Mouse (Mus musculus) hindbrain, embryonic 16.5 days (tissue): Measurements from ENCODE around the gene Lrp2bp. TPM values are rescaled to one million over a fixed set of nuclear protein-coding genes. Genes with fewer than 3 reads are reported as not detected.

ENCODE experiments used
- ATAC-seq: fragments of 200-750 bp; cut with Nextera tagmentation; 2 replicates; pipeline ENCODE4 v1.8.0; 2017; ENCODE audit warnings: moderate TSS enrichment, moderate library complexity
- H3K27ac ChIP-seq: fragments of 300-500 bp; sonication (generic); 2 replicates; pipeline ENCODE4 v1.5.1; 2014; ENCODE audit warnings: low read depth, mild to moderate bottlenecking, control low read depth, low read length, moderate library complexity
- H3K27me3 ChIP-seq: fragments of 300-500 bp; sonication (generic); replicated peaks from 2 replicates; pipeline ENCODE4 v1.6.1; 2014; ENCODE audit warnings: low read length; ENCODE audit not compliant: control insufficient read depth, insufficient read depth
- H3K36me3 ChIP-seq: fragments of 300-500 bp; sonication (generic); 2 replicates; pipeline ENCODE4 v1.6.1; 2014; ENCODE audit warnings: mild to moderate bottlenecking, low read length, moderate library complexity, mixed read lengths; ENCODE audit not compliant: control insufficient read depth, insufficient read depth
- H3K4me1 ChIP-seq: fragments of 300-500 bp; sonication (generic); 2 replicates; pipeline ENCODE4 v1.6.1; 2014; ENCODE audit warnings: low read depth, low read length; ENCODE audit not compliant: control insufficient read depth, insufficient read depth
- H3K4me2 ChIP-seq: fragments of 300-500 bp; sonication (generic); 2 replicates; pipeline ENCODE4 v1.6.1; 2014; ENCODE audit warnings: mild to moderate bottlenecking, low read length, control low read depth, moderate library complexity
- H3K4me3 ChIP-seq: fragments of 300-500 bp; sonication (generic); 2 replicates; pipeline ENCODE4 v1.5.1; 2014; ENCODE audit warnings: mild to moderate bottlenecking, low read length, control low read depth, moderate library complexity
- H3K9ac ChIP-seq: fragments of 300-500 bp; sonication (generic); 2 replicates; pipeline ENCODE4 v1.6.1; 2014; ENCODE audit warnings: low read depth, mild to moderate bottlenecking, control low read depth, low read length, moderate library complexity
- H3K9me3 ChIP-seq: fragments of 300-500 bp; sonication (generic); 2 replicates; pipeline ENCODE4 v1.6.1; 2014; ENCODE audit warnings: mild to moderate bottlenecking, low read length, moderate library complexity; ENCODE audit not compliant: control insufficient read depth
- WGBS: fragments of 180-500 bp; shearing (Covaris S2); extraction: QIAGEN DNeasy Blood & Tissue Kit; methylation state at CpG from one replicate; pipeline ENCODE4 v1.1.7; 2014; 5-methylcytosine and 5-hydroxymethylcytosine counted together
- polyA plus RNA-seq: library from polyadenylated mRNA; unstranded; fragments of >200 nt; fragmentation: Nextera tagmentation; extraction: Ambion mirVana; gene quantifications from 2 replicates; pipeline ENCODE4 v1.2.1, GENCODE M21; 2015

The Lrp2bp gene
- polyA plus RNA-seq, 1 experiment from 2014 or later, result 0.84 TPM

DNA sequence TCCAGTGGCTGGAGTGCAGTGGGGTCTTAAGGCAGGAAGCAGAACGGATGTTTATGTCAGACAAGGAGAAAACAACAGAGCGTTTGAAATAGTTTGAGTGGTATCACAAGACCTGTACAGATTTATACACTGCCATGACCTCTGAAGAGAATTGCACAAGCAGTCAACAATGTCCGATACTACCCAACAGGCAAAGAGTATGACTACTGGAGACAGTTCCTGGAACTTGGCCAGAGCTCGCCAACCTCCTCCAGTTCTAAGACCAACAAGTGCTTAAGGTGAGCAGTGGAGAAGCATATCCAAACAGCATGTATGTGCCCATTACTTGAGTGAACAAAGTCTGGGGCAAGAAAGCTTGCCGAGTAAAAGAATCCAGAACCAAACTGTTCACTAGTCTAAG, 76.1 kb downstream of the Lrp2bp start:
- Histone ChIP-seq H3K36me3 (0 out of 2 replicates have a peak, but pooled peaks cover 3% of the 10 kb centered on the region), H3K27ac (no peak overlapping the region), H3K4me3 (no peak overlapping the region), H3K9me3 (no peaks in the 10 kb centered on the region), H3K9ac (no peak overlapping the region), H3K27me3 (no peaks in the 10 kb centered on the region), H3K4me1 (no peaks in the 10 kb centered on the region), H3K4me2 (no peak overlapping the region)
- 93% methylated on average over 5 of the region's 5 CpGs for WGBS
- no peak for ATAC-seq

DNA sequence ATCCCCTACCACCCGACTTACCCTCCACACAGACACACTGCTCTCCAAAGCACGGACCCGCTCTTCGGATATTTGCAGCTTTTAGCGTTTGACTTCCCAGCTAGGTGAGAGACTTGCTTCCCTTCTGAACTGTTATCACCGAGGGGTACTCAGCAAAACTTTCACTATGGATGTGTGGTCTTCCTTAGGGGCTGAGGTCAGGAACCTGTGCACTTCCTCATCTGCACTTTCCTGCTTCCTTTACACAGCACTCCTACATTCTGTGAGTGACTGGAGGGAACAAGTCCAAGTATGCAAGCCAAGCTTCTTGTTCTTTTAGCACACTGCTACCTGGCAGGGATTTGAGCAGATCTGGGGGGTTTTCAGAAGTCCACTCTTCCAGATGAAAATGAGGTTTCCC, 79.8 kb downstream of the Lrp2bp start:
- WGBS, result 85% methylated on average over 6 of the region's 6 CpGs
- ATAC-seq, result no peak
- Histone ChIP-seq H3K4me2 (no peak overlapping the region), H3K36me3 (0 out of 2 replicates have a peak, but pooled peaks cover 3% of the 10 kb centered on the region), H3K9me3 (no peaks in the 10 kb centered on the region), H3K27me3 (no peaks in the 10 kb centered on the region), H3K9ac (no peak overlapping the region), H3K4me3 (no peak overlapping the region), H3K4me1 (no peaks in the 10 kb centered on the region), H3K27ac (no peak overlapping the region)

Other genes with a start within 250 kb of the Lrp2bp start
- 19.7 and 27.2 TPM in 2 replicates for gene Pdlim3, start 113.8 kb upstream of the Lrp2bp start, polyA plus RNA-seq
- 0.19 and 0.20 TPM in 2 replicates for gene Ccdc110, start 64.7 kb upstream of the Lrp2bp start, polyA plus RNA-seq
- 6.3 and 8.1 TPM in 2 replicates for gene 1700029J07Rik, start 24.1 kb upstream of the Lrp2bp start, polyA plus RNA-seq
- 60.8 and 63.1 TPM in 2 replicates for gene Ufsp2, start 23.8 kb upstream of the Lrp2bp start, polyA plus RNA-seq
- 37.3 and 44.0 TPM in 2 replicates for gene Ankrd37, start 6.4 kb downstream of the Lrp2bp start, polyA plus RNA-seq
- 21.0 and 23.7 TPM in 2 replicates for gene Cfap97, start 152.5 kb downstream of the Lrp2bp start, polyA plus RNA-seq
- gene Snx25, start 152.9 kb downstream of the Lrp2bp start, polyA plus RNA-seq, result 9.8 and 10.9 TPM in 2 replicates
- 1,030 and 1,170 TPM in 2 replicates for gene Slc25a4, start 212.0 kb downstream of the Lrp2bp start, polyA plus RNA-seq